Mouse (Mus musculus) midbrain, embryonic 12.5 days (tissue): ENCODE measurements around the gene Mthfd2. TPM values are rescaled to one million over a fixed set of nuclear protein-coding genes. Genes with fewer than 3 reads are reported as not detected.

Experiments
- polyA plus RNA-seq: library from polyadenylated mRNA; unstranded; fragments of >200 nt; fragmentation: Nextera tagmentation; extraction: Ambion mirVana; gene quantifications from 2 replicates; pipeline ENCODE4 v1.2.1, GENCODE M21; 2016

Mthfd2 gene
- polyA plus RNA-seq, 1 experiment from 2014 or later, result 33.0 TPM

Other genes with a start within 250 kb of the Mthfd2 start
- gene Pcgf1, start 248.0 kb downstream of the Mthfd2 start, polyA plus RNA-seq, result 41.2 and 42.2 TPM in 2 replicates
- gene Lbx2, start 239.5 kb downstream of the Mthfd2 start, polyA plus RNA-seq, result 0.45 TPM in 1 of 2 replicates, not detected in the other
- gene Ccdc142, start 224.3 kb downstream of the Mthfd2 start, polyA plus RNA-seq, result 4.7 and 5.0 TPM in 2 replicates
- 3.9 and 4.3 TPM in 2 replicates for gene Gm42688, start 224.3 kb downstream of the Mthfd2 start, polyA plus RNA-seq
- gene Mrpl53, start 216.9 kb downstream of the Mthfd2 start, polyA plus RNA-seq, result 122 and 129 TPM in 2 replicates
- 34.9 and 42.6 TPM in 2 replicates for gene Mogs, start 210.4 kb downstream of the Mthfd2 start, polyA plus RNA-seq
- 210 and 223 TPM in 2 replicates for gene Wbp1, start 204.3 kb downstream of the Mthfd2 start, polyA plus RNA-seq
- 18.4 and 19.4 TPM in 2 replicates for gene Ino80b, start 200.5 kb downstream of the Mthfd2 start, polyA plus RNA-seq
- gene Rtkn, start 190.4 kb downstream of the Mthfd2 start, polyA plus RNA-seq, result 31.9 and 39.5 TPM in 2 replicates
- 11.2 and 13.3 TPM in 2 replicates for gene Wdr54, start 169.5 kb downstream of the Mthfd2 start, polyA plus RNA-seq
- gene 1700003E16Rik, start 169.5 kb downstream of the Mthfd2 start, polyA plus RNA-seq, result 2.6 and 2.7 TPM in 2 replicates
- gene Dctn1, start 160.0 kb downstream of the Mthfd2 start, polyA plus RNA-seq, result 148 and 156 TPM in 2 replicates
- 0.52 and 0.62 TPM in 2 replicates for gene Slc4a5, start 106.1 kb downstream of the Mthfd2 start, polyA plus RNA-seq
- gene Mob1a, start 108 bp upstream of the Mthfd2 start, polyA plus RNA-seq, result 56.6 and 58.0 TPM in 2 replicates
- gene Bola3, start 23.2 kb upstream of the Mthfd2 start, polyA plus RNA-seq, result 93.7 and 102 TPM in 2 replicates
- 65.0 and 70.2 TPM in 2 replicates for gene Tet3, start 133.2 kb upstream of the Mthfd2 start, polyA plus RNA-seq
- 57.3 and 62.6 TPM in 2 replicates for gene Dguok, start 181.1 kb upstream of the Mthfd2 start, polyA plus RNA-seq
- 6.2 TPM in 2 replicates for gene Actg2, start 210.4 kb upstream of the Mthfd2 start, polyA plus RNA-seq
- gene Stambp, start 246.8 kb upstream of the Mthfd2 start, polyA plus RNA-seq, result 31.6 and 31.9 TPM in 2 replicates